Mouse (Mus musculus) small intestine, adult 2 months (tissue): ENCODE results near the gene Cldn20.

Experiments
- CTCF ChIP-seq: fragments of 200-500 bp; IDR thresholded peaks from 2 replicates; pipeline ENCODE4 v1.5.1; 2012; ENCODE audit warnings: low read depth, mild to moderate bottlenecking, control low read depth, inconsistent platforms, low read length, moderate library complexity, mixed read lengths; ENCODE audit not compliant: insufficient replicate concordance, insufficient read length; ENCODE audit errors: extremely low read depth
- POLR2A ChIP-seq: fragments of 200-500 bp; IDR thresholded peaks from 2 replicates; pipeline ENCODE4 v1.6.1; 2012; ENCODE audit warnings: low read depth, mild to moderate bottlenecking, control low read depth, inconsistent platforms, low read length, moderate library complexity

- TF ChIP-seq CTCF (no peak), POLR2A (no peak)
Measured at GRCm38 (mm10) chr17:3540304-3540703, 8.0 kb downstream of the Cldn20 start.
